Mouse (Mus musculus) liver, postnatal 0 days (tissue): ENCODE measurements around the gene Vmp1. TPM values are rescaled to one million over a fixed set of nuclear protein-coding genes. Genes with fewer than 3 reads are reported as not detected.
A peak's percentile ranks its signal among the peaks of the same experiment; 100 is the strongest.

Experiments used
- ATAC-seq: fragments of 200-750 bp; cut with Nextera tagmentation; 2 replicates; pipeline ENCODE4 v1.8.0; 2017; ENCODE audit warnings: mild to moderate bottlenecking, moderate library complexity
- DNase-seq: peaks from one replicate; pipeline ENCODE4 v3.0.0-alpha.2; 2016
- H3K27ac ChIP-seq: fragments of 300-500 bp; sonication (generic); 2 replicates; pipeline ENCODE4 v1.5.1; 2014; ENCODE audit warnings: antibody characterized with exemption, moderate library complexity, mild to moderate bottlenecking, low read depth
- H3K27me3 ChIP-seq: fragments of 300-500 bp; sonication (generic); 2 replicates; pipeline ENCODE4 v1.6.1; 2014; ENCODE audit warnings: low read length, control low read depth, mixed read lengths; ENCODE audit not compliant: insufficient read depth
- H3K36me3 ChIP-seq: fragments of 300-500 bp; sonication (generic); replicated peaks from 2 replicates; pipeline ENCODE4 v1.6.1; 2014; ENCODE audit warnings: mild to moderate bottlenecking, control low read depth, low read length, moderate library complexity, mixed read lengths; ENCODE audit not compliant: insufficient read depth
- H3K4me1 ChIP-seq: fragments of 300-500 bp; sonication (generic); 2 replicates; pipeline ENCODE4 v1.6.1; 2014; ENCODE audit warnings: antibody characterized with exemption, mild to moderate bottlenecking, control low read depth; ENCODE audit not compliant: insufficient read depth
- H3K4me2 ChIP-seq: fragments of 300-500 bp; sonication (generic); 2 replicates; pipeline ENCODE4 v1.6.1; 2014; ENCODE audit warnings: low read depth, mild to moderate bottlenecking, low read length, moderate library complexity, mixed read lengths
- H3K4me3 ChIP-seq: fragments of 300-500 bp; sonication (generic); 2 replicates; pipeline ENCODE4 v1.5.1; 2014; ENCODE audit warnings: low read depth, low read length
- H3K9ac ChIP-seq: fragments of 300-500 bp; sonication (generic); replicated peaks from 2 replicates; pipeline ENCODE4 v1.6.1; 2014; ENCODE audit warnings: mild to moderate bottlenecking, moderate library complexity
- H3K9me3 ChIP-seq: fragments of 300-500 bp; sonication (generic); 2 replicates; pipeline ENCODE4 v1.6.1; 2016; ENCODE audit warnings: mild to moderate bottlenecking, control low read depth, low read length, mixed read lengths
- CTCF ChIP-seq: sonication (generic); IDR thresholded peaks from 2 replicates; pipeline ENCODE4 v1.5.1; 2016; ENCODE audit warnings: antibody characterized with exemption, low read depth
- EP300 ChIP-seq: IDR thresholded peaks from 2 replicates; pipeline ENCODE4 v1.6.1; 2016; ENCODE audit warnings: antibody characterized with exemption, low read depth, mild to moderate bottlenecking
- WGBS: fragments of 180-500 bp; shearing (Covaris S2); extraction: QIAGEN DNeasy Blood & Tissue Kit; methylation state at CpG from one replicate; pipeline ENCODE4 v1.1.7; 2014; ENCODE audit not compliant: insufficient replicate concordance; 5-methylcytosine and 5-hydroxymethylcytosine counted together
- polyA plus RNA-seq: library from polyadenylated mRNA; unstranded; fragments of >200 nt; fragmentation: Nextera tagmentation; extraction: Ambion mirVana; gene quantifications from 2 replicates; pipeline ENCODE4 v1.2.1, GENCODE M21; 2015

Gene Vmp1
- polyA plus RNA-seq, 1 experiment from 2014 or later, result 125 TPM

DNA sequence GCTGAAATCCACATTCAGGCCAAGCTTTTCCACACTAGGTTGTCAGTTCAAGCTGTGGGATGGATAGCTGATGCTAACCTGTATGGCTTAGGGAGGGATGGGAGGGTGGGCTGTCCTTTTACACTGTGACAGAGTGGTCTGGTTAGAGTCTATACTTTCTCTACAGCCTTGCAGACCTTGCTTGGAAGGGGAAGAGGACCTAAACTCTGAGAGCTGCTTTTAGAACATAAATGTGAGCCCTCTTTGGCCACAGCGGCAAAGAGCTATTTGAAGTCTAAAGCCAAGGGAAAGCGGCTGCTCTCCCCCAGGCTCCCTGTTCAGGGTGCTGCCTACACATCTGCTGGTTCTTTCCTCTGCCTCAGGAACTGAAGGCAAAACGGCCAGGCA, 98.0 kb downstream of the Vmp1 start:
- DNase-seq, result peak; percentile 32
- peak overlapping the region; percentile 98 for H3K27ac ChIP-seq
- H3K9ac ChIP-seq, result peak overlapping the region; percentile 90
- H3K27me3 ChIP-seq, result no peaks in the 10 kb centered on the region
- H3K4me2 ChIP-seq, result peak overlapping the region; percentile 64
- peaks cover 2% of the 10 kb centered on the region; the same call in 1 of the 2 replicates for H3K36me3 ChIP-seq
- H3K4me3 ChIP-seq, result peak overlapping the region; percentile 68
- TF ChIP-seq EP300 (no peak), CTCF (no peak)
- no peak for ATAC-seq
- WGBS, result 10% methylated on average over 3 of the region's 3 CpGs
- peaks cover 21% of the 10 kb centered on the region for H3K4me1 ChIP-seq
- no peaks in the 10 kb centered on the region for H3K9me3 ChIP-seq

DNA sequence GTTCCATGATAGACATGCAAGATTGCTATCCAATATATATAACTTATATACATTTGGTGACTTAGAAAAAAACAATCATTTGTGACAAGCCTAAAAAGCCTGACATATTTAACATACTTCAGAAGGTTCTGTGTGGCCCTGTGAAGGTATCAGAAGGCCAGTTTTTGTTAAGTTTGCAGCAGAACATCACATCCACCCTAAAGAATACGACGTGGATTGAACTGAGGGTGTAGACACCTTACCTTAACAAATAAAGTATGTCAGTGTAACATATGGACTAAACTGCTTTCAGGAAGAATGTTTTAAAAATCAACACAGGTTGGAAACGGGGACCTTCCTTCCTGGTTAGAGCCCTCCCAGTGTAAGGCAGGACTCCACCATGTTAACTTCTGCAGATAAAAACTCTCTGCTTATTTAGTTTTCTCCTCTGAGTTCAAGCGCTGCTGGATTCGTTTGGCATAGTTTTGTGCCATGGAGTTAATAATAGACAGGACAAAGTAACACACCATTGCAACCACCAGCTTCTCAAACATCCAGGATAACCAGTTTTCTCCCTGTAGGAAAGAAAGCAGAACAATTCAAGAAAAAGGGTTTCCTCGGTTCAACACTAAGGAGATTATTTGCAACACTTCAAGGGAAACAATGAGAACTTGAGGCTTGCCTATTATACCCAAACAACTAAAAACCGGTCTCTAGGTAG, 98.6 kb downstream of the Vmp1 start:
- H3K9me3 ChIP-seq, result no peaks in the 10 kb centered on the region
- H3K4me3 ChIP-seq, result peak overlapping the region; percentile 68
- 26% methylated on average over 7 of the region's 7 CpGs for WGBS
- peak overlapping the region; percentile 90 for H3K9ac ChIP-seq
- DNase-seq, result no peak
- H3K27me3 ChIP-seq, result no peaks in the 10 kb centered on the region
- H3K4me2 ChIP-seq, result peak overlapping the region; percentile 64
- peaks cover 26% of the 10 kb centered on the region for H3K4me1 ChIP-seq
- ATAC-seq, result no peak
- TF ChIP-seq CTCF (no peak), EP300 (no peak)
- peak overlapping the region; percentile 98 for H3K27ac ChIP-seq
- H3K36me3 ChIP-seq, result no peaks in the 10 kb centered on the region

- Histone ChIP-seq H3K4me3 (peak overlapping the region; percentile 68), H3K9me3 (no peaks in the 10 kb centered on the region), H3K27me3 (no peaks in the 10 kb centered on the region), H3K9ac (peak overlapping the region; percentile 90), H3K27ac (peak overlapping the region; percentile 98), H3K4me1 (peaks cover 34% of the 10 kb centered on the region), H3K4me2 (peak overlapping the region; percentile 64), H3K36me3 (no peaks in the 10 kb centered on the region)
- TF ChIP-seq EP300 (no peak), CTCF (no peak)
- WGBS, result 51% methylated on average over 14 of the region's 14 CpGs
- ATAC-seq, result no peak
- no peak for DNase-seq
These were observed 99.4 kb downstream of the Vmp1 start for GRCm38 (mm10) chr11:86583990-86584897.

- Histone ChIP-seq H3K4me2 (peak overlapping the region; percentile 64), H3K27ac (peak overlapping the region; percentile 90), H3K27me3 (no peaks in the 10 kb centered on the region), H3K4me3 (peak overlapping the region; percentile 68; the same call in 1 of the 2 replicates), H3K9me3 (no peaks in the 10 kb centered on the region), H3K4me1 (peaks cover 42% of the 10 kb centered on the region), H3K9ac (no peak overlapping the region), H3K36me3 (no peaks in the 10 kb centered on the region)
- WGBS, result 85% methylated on average over 3 of the region's 3 CpGs
- ATAC-seq (no peak), DNase-seq (no peak)
- no peak for TF ChIP-seq EP300
- TF ChIP-seq CTCF, result no peak
These were observed 100.3 kb downstream of the Vmp1 start for GRCm38 (mm10) chr11:86583313-86583825.

DNA sequence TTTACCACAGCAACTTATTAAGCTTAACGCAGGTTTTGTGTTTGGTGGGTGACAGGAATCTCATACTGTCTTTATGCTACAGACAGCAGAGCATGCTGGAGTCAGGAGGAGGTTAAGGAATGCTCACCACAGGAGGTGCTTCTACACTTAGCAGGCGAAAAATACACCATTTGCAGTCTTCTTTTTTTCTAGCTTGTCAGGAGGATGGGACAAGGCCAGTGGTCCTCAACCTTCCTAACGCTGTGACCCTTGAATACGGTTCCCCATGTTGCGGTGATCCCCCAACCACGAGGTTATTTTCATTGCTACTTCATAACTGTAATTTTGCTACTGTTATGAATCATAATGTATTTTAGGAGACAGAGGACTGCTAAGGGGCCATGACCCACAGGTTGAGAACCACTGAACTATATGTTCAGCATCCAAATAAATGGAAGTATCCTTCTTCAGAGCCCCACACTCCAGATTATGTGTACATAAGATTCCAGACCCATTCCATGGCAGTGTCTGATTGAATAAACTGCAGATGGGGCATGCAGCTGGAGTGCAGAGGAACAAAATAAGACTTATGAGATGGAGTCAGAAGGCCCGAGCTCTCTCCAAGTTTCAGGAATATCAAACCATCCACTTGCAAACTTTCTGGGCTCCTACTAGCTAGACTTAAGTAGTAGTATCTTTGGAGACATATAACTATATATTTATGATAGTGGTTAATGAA, 100.9 kb downstream of the Vmp1 start:
- H3K27ac ChIP-seq, result peak overlapping the region; percentile 90
- 81% methylated on average over 7 of the region's 7 CpGs for WGBS
- H3K36me3 ChIP-seq, result no peaks in the 10 kb centered on the region
- DNase-seq (no peak), ATAC-seq (no peak)
- H3K4me3 ChIP-seq, result no peak overlapping the region
- H3K27me3 ChIP-seq, result no peaks in the 10 kb centered on the region
- peak overlapping the region; percentile 64; the same call in 1 of the 2 replicates for H3K4me2 ChIP-seq
- TF ChIP-seq CTCF (no peak), EP300 (no peak)
- peaks cover 43% of the 10 kb centered on the region for H3K4me1 ChIP-seq
- no peaks in the 10 kb centered on the region for H3K9me3 ChIP-seq
- H3K9ac ChIP-seq, result no peak overlapping the region
